Mouse (Mus musculus) heart, adult 8-10 months (tissue): ENCODE results near the gene Abi3bp. TPM values are rescaled to one million over a fixed set of nuclear protein-coding genes. Genes with fewer than 3 reads are reported as not detected.

ENCODE experiments used
- DNase-seq: peaks from one replicate; pipeline ENCODE4 v3.0.0; 2022; ENCODE audit warnings: low spot score
- total RNA-seq, 4 experiments: library from RNA; stranded (reverse); gene quantifications; 2 replicates each; pipeline ENCODE4 v1.2.4; 2022

The Abi3bp gene
- total RNA-seq, 4 experiments from 2014 or later = 4.9 to 5.9 (median 5.4) TPM

DNA sequence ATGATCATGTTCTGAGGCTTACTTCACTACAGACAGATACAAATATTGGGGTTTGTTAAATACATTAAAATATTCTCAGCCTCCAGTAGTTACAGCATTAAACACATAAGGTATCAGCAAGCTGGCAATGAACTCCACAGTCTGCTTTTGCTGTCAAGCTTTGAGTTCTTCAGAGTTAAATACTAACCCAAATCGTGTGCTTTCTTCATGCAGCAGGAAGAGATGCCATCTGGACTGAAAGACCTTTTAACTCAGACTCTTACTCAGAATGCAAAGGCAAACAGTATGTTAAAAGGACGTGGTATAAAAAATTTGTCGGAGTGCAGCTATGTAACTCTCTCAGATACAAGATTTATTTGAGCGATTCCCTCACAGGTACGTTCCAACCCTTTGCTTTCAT, 209.1 kb downstream of the Abi3bp start:
- no peak for DNase-seq

- DNase-seq = no peak
Measured at GRCm38 (mm10) chr16:56690715-56691114, 213.0 kb downstream of the Abi3bp start.

- DNase-seq = no peak
Measured at GRCm38 (mm10) chr16:56696448-56696847, 218.8 kb downstream of the Abi3bp start.

DNA sequence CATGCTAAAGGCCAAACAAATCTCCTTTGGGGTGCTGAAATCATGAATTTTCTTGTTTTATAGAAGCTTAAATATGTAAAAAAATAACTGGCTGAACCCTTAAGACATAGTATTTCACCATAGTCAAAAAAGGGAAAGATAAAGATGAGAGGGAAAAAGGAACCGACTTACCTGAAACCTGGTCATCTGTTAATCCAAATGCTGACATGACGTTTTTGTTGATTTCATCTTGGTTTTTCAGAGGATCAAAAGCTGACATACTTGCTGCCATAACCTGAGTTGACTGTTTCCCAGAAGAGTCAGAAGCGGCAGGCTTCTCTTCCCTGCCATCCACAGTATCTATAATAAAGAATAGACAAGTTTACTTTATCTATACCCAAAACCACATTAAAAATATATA, 223.2 kb downstream of the Abi3bp start:
- DNase-seq = no peak

- DNase-seq = no peak
Measured at GRCm38 (mm10) chr16:56705731-56706130, 228.1 kb downstream of the Abi3bp start.

- no peak for DNase-seq
Measured at GRCm38 (mm10) chr16:56710071-56710470, 232.4 kb downstream of the Abi3bp start.

DNA sequence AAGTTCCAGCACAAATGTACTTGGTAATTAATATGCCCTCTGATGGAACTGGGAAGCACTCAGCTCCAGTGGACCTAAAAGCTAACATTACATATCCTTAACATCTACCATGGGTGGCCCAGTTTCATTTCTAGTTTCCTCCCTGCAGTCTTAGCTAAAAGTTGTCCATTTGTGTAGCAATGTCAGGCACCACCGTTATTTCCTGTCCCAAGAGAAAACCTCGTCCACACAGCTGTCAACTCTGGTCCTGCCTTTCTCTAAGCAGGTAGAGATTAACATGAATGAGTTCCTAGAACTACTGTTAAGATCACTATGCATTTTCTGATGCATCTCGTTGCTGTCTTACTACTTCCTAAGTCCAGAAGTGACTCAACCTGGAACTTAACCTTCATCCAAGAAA, 237.9 kb downstream of the Abi3bp start:
- DNase-seq = no peak

DNA sequence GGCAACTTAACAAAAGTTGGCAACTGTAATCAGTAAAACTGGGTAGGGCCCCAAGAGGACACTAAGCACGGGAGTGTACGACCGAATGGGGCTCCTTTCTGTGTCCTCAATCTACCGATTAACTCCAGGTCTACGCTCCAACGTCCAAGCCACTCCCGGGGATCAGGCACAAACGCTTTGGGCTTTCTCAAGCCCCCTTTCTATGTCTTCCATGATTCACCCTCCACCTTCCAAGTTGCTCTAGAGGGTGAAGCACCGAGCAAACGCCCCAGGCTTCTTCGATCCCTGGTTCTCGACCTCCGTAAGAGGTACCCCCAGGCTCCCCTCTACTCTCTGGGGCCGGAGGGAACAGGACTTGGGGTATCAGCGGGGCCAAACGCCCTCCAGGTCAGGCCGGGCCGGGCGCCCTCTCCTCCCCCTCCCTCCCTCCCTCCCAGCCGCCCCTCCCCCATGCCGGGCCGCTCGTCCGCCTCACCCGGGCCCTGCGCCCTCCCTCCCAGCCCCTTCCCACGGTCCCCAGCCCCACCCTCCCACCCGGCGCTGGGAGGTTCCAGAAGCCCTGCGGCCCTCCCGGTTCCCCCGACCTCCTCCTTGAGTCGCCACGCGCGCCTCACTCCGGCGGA, 239.0 kb downstream of the Abi3bp start:
- DNase-seq = peak; percentile 16

- peak; percentile 99 for DNase-seq
Measured at GRCm38 (mm10) chr16:56717224-56718200, 239.8 kb downstream of the Abi3bp start, which contains the start of gene Tfg. Tfg (minus strand) TSS chr16:56717450.

GRCm38 (mm10) chr16:56719031-56719430, 241.4 kb downstream of the Abi3bp start:
- DNase-seq = no peak

DNA sequence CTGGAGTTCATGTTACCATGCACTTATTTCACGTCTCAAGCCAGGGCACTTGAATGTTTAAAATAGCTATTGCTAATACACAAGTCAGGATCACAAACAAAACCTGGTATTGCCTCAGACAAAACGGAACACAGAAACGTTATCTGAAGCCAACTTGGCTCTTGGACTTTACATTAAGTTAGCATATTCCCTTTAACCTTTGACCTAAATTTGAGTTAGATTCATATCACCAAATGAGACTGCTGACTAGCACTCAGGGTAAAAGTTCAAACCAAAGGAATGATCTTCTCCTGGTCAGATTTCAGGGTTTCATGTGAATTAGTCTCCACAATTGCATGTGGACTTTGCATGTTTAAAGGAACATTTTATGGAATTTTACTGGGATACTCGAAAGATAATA, 244.7 kb downstream of the Abi3bp start:
- no peak for DNase-seq

DNA sequence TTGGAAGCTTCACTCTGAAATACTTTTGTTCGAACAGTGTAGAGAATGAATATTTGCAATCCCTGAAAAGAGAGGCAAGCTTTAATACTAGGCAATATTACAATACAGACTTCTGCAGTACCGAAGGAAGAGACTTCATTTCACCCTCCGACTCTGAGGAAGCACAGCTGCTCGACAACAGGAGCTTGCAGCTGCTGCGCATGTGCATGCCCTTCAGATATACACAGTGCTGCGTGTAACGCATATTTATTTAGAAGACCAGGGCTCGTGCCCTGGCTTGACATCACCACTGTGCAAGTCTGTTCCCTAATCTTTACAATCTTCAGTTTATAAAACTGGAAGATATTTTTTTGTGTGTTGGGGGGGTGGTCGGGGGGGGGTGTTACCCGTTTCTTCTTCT, 247.2 kb downstream of the Abi3bp start:
- no peak for DNase-seq

DNA sequence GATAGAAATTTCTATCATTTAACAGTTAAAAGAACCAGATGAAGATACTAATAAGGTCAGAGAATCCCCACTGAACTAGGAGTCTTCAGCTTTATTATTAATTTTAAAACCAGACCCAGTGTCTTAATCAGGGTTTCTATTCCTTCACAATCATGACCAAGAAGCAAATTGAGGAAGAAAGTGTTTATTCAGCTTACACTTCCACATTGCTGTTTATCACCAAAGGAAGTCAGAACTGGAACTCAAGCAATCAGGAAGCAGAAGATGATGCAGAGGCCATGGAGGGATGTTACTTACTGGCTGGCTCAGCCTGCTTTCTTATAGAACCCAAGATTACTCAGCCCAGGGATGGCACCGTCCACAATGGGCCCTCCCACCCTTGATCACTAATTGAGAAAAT, 251.4 kb downstream of the Abi3bp start:
- DNase-seq = no peak

Other genes starting within 250 kb of the Abi3bp start
- 10 to 100 TPM; 47.3 to 51.7 (median 50.1) TPM for gene Tfg, start 239.6 kb downstream of the Abi3bp start, total RNA-seq